Mouse (Mus musculus) kidney, postnatal 36 days (tissue): ENCODE results near the gene Cc2d2b.

ENCODE experiments used
- DNase-seq, 2 experiments: peaks; one replicate each; pipeline ENCODE4 v3.0.0; 2021 to 2022; ENCODE audit warnings: mixed read lengths in 2 of 2

Gene Cc2d2b

GRCm38 (mm10) chr19:40760071-40760470 is 11.5 kb downstream of the Cc2d2b start:
- DNase-seq, result no peak

GRCm38 (mm10) chr19:40762023-40762759 is 13.6 kb downstream of the Cc2d2b start:
- DNase-seq, result peak; percentile 23 to 55

- DNase-seq, result no peak
These were observed 18.6 kb downstream of the Cc2d2b start for GRCm38 (mm10) chr19:40767189-40767588.

- DNase-seq, result no peak
These were observed 20.8 kb downstream of the Cc2d2b start for GRCm38 (mm10) chr19:40769341-40769770.

- no peak for DNase-seq
These were observed 39.6 kb downstream of the Cc2d2b start for GRCm38 (mm10) chr19:40788004-40788714.

GRCm38 (mm10) chr19:40788715-40789084 is 40.1 kb downstream of the Cc2d2b start:
- no peak for DNase-seq

- no peak for DNase-seq
These were observed 56.7 kb downstream of the Cc2d2b start for GRCm38 (mm10) chr19:40805176-40805737.

GRCm38 (mm10) chr19:40809858-40810257 is 61.3 kb downstream of the Cc2d2b start:
- peak in 1 of 2 experiments; percentile 9 for DNase-seq

GRCm38 (mm10) chr19:40811840-40812239 is 63.3 kb downstream of the Cc2d2b start:
- DNase-seq, result no peak

GRCm38 (mm10) chr19:40812778-40813177 is 64.2 kb downstream of the Cc2d2b start:
- DNase-seq, result no peak

GRCm38 (mm10) chr19:40813385-40813784 is 64.8 kb downstream of the Cc2d2b start:
- no peak for DNase-seq

GRCm38 (mm10) chr19:40815645-40816183 is 67.2 kb downstream of the Cc2d2b start:
- DNase-seq, result no peak

GRCm38 (mm10) chr19:40817901-40818532 is 69.5 kb downstream of the Cc2d2b start:
- DNase-seq, result no peak

GRCm38 (mm10) chr19:40818764-40819163 is 70.2 kb downstream of the Cc2d2b start:
- peak in 1 of 2 experiments; percentile 8 for DNase-seq

GRCm38 (mm10) chr19:40821306-40821825 is 72.8 kb downstream of the Cc2d2b start:
- no peak for DNase-seq

- DNase-seq, result no peak
These were observed 77.1 kb downstream of the Cc2d2b start for GRCm38 (mm10) chr19:40825636-40826035.

- DNase-seq, result no peak
These were observed 78.2 kb downstream of the Cc2d2b start for GRCm38 (mm10) chr19:40826735-40827134.

GRCm38 (mm10) chr19:40830198-40830597 is 81.6 kb downstream of the Cc2d2b start:
- peak in 1 of 2 experiments; percentile 2 for DNase-seq

GRCm38 (mm10) chr19:40830703-40831415 is 82.3 kb downstream of the Cc2d2b start, which contains the start of gene Ccnj:
Gene Ccnj, plus strand, starts transcription at chr19:40831279.
- peak; percentile 94 to 95 for DNase-seq

- DNase-seq, result peak; percentile 38 to 65
These were observed 83.1 kb downstream of the Cc2d2b start for GRCm38 (mm10) chr19:40831416-40832201.

GRCm38 (mm10) chr19:40832361-40832760 is 83.8 kb downstream of the Cc2d2b start:
- no peak for DNase-seq
